In genomic region chr6:122602992-122603322, GRCm38 (mm10) we compare ENCODE assay signal across 8 mouse cellular contexts. TPM values are rescaled to one million over a fixed set of nuclear protein-coding genes. Genes with fewer than 3 reads are reported as not detected.
A peak's percentile ranks its signal among the peaks of the same experiment; 100 is the strongest.
DNase-seq lines count a peak whose midpoint lies in the region; ATAC-seq and TF ChIP-seq lines count a peak whose summit lies in the region.

No protein-coding gene starts in this region.

- H3K9ac ChIP-seq in kidney, embryonic 15.5 days = no peak overlapping the region
- H3K9ac ChIP-seq in intestine, embryonic 15.5 days = no peak overlapping the region
- no peak overlapping the region for H3K9ac ChIP-seq in midbrain, postnatal 0 days (replicated peaks; ENCODE audit: low read length, poor library complexity, severe bottlenecking)

- H3K27ac ChIP-seq in kidney, embryonic 15.5 days = peak overlapping the region; percentile 75
- H3K27ac ChIP-seq in brown adipose tissue, adult 24 weeks (replicated peaks; ENCODE audit: low read depth, low read length) = peak overlapping the region; percentile 93
- peak overlapping the region; percentile 51; the same call in 1 of the 2 replicates for H3K27ac ChIP-seq in intestine, embryonic 15.5 days
- no peak overlapping the region for H3K27ac ChIP-seq in midbrain, postnatal 0 days (ENCODE audit: low read depth, low read length)

- H3K4me2 ChIP-seq in kidney, embryonic 15.5 days = peak overlapping the region; percentile 72
- peak overlapping the region; percentile 69 for H3K4me2 ChIP-seq in intestine, embryonic 15.5 days (replicated peaks)
- H3K4me2 ChIP-seq in midbrain, postnatal 0 days (ENCODE audit: low read depth, low read length, poor library complexity, severe bottlenecking) = peak overlapping the region; percentile 62

- no peaks in the 10 kb centered on the region for H3K36me3 ChIP-seq in kidney, embryonic 15.5 days
- H3K36me3 ChIP-seq in intestine, embryonic 15.5 days = no peaks in the 10 kb centered on the region
- H3K36me3 ChIP-seq in midbrain, postnatal 0 days (ENCODE audit: insufficient read depth, low read length) = no peaks in the 10 kb centered on the region

- peak overlapping the region; percentile 52 for H3K4me3 ChIP-seq in kidney, embryonic 15.5 days (replicated peaks)
- H3K4me3 ChIP-seq in brown adipose tissue, adult 24 weeks (ENCODE audit: insufficient read depth, low read depth, low read length) = 0 out of 2 replicates have a peak overlapping the region, but pooled peaks have one; percentile 75
- H3K4me3 ChIP-seq in intestine, embryonic 15.5 days (replicated peaks) = peak overlapping the region; percentile 42; the same call in 1 of the 2 replicates
- H3K4me3 ChIP-seq in midbrain, postnatal 0 days (ENCODE audit: low read depth, low read length) = peak overlapping the region; percentile 39; the same call in 1 of the 2 replicates

- H3K27me3 ChIP-seq in kidney, embryonic 15.5 days = no peaks in the 10 kb centered on the region
- no peaks in the 10 kb centered on the region for H3K27me3 ChIP-seq in intestine, embryonic 15.5 days (replicated peaks)
- no peaks in the 10 kb centered on the region for H3K27me3 ChIP-seq in midbrain, postnatal 0 days (ENCODE audit: insufficient read depth, low read length)

- no peak for DNase-seq in kidney, postnatal 10 days
- no peak for DNase-seq in midbrain, postnatal 0 days (ENCODE audit: low spot score)
- DNase-seq in adrenal gland, adult 8-10 months = no peak
- DNase-seq in spleen, adult 18-20 months = no peak
- no peak for DNase-seq in adrenal gland, adult 2 months

- ATAC-seq in kidney, embryonic 15.5 days (replicated peaks; ENCODE audit: low FRiP score) = no peak
- ATAC-seq in intestine, embryonic 15.5 days = 0 out of 2 replicates have a peak, but pooled peaks have one; percentile 27
- no peak for ATAC-seq in midbrain, postnatal 0 days (ENCODE audit: low FRiP score)

- 41% methylated on average over 1 of the region's 1 CpGs for WGBS in kidney, embryonic 15.5 days
- 11% methylated on average over 1 of the region's 1 CpGs for WGBS in intestine, embryonic 15.5 days
- 46% methylated on average over 1 of the region's 1 CpGs for WGBS in midbrain, postnatal 0 days

- no peaks in the 10 kb centered on the region for H3K9me3 ChIP-seq in kidney, embryonic 15.5 days (replicated peaks)
- H3K9me3 ChIP-seq in intestine, embryonic 15.5 days = no peaks in the 10 kb centered on the region
- no peaks in the 10 kb centered on the region for H3K9me3 ChIP-seq in midbrain, postnatal 0 days (ENCODE audit: low read length)

- no peaks in the 10 kb centered on the region for H3K4me1 ChIP-seq in kidney, embryonic 15.5 days
- H3K4me1 ChIP-seq in brown adipose tissue, adult 24 weeks (ENCODE audit: control insufficient read depth, insufficient read depth, insufficient read length, low read length) = peaks cover 8% of the 10 kb centered on the region
- H3K4me1 ChIP-seq in intestine, embryonic 15.5 days (replicated peaks) = no peaks in the 10 kb centered on the region
- H3K4me1 ChIP-seq in midbrain, postnatal 0 days (ENCODE audit: insufficient read depth, low read length) = no peaks in the 10 kb centered on the region

- TF ChIP-seq CTCF in midbrain, postnatal 0 days (IDR thresholded peaks at IDR 0.05) = no peak

RNA-seq across cellular contexts. Expression of gene Apobec1, which starts 0.7 kb away (rescaled TPM):
- 3.3 and 4.3 TPM in 2 replicates for polyA plus RNA-seq in kidney, embryonic 15.5 days (2015; fragmentation: Nextera tagmentation; extraction: Ambion mirVana)
- 14.6 and 16.9 TPM in 2 replicates for polyA plus RNA-seq in brown adipose tissue, adult 24 weeks (2012; ENCODE audit: insufficient read depth, insufficient read length, missing spikeins)
- 6.3 and 7.6 TPM in 2 replicates for polyA plus RNA-seq in intestine, embryonic 15.5 days (2015; fragmentation: Nextera tagmentation; extraction: Ambion mirVana)
- 0.88 and 0.90 TPM in 2 replicates for total RNA-seq in midbrain, postnatal 0 days (2014; rRNA removed)
- 1.7 and 2.1 TPM in 2 replicates for polyA plus RNA-seq in midbrain, postnatal 0 days (2015; fragmentation: Nextera tagmentation; extraction: Ambion mirVana)
- 10 to 100 TPM; 13.4 to 29.5 (median 19.3) TPM for total RNA-seq in adrenal gland, adult 8-10 months (2022)
- 10 to 100 TPM; 11.7 to 13.5 TPM for total RNA-seq in adrenal gland, adult 2 months (2021)
- 13.4 and 15.4 TPM in 2 replicates for polyA plus RNA-seq in adrenal gland, adult 2 months (2012; rRNA removed)

RNA-seq across cellular contexts. Expression of gene Gdf3, which starts 6.9 kb away (rescaled TPM):
- polyA plus RNA-seq in kidney, embryonic 15.5 days (2015; fragmentation: Nextera tagmentation; extraction: Ambion mirVana) = not detected in 2 replicates
- polyA plus RNA-seq in brown adipose tissue, adult 24 weeks (2012; ENCODE audit: insufficient read depth, insufficient read length, missing spikeins) = not detected in 2 replicates
- polyA plus RNA-seq in intestine, embryonic 15.5 days (2015; fragmentation: Nextera tagmentation; extraction: Ambion mirVana) = 0.10 and 0.18 TPM in 2 replicates
- not detected in 2 replicates for total RNA-seq in midbrain, postnatal 0 days (2014; rRNA removed)
- polyA plus RNA-seq in midbrain, postnatal 0 days (2015; fragmentation: Nextera tagmentation; extraction: Ambion mirVana) = not detected in 2 replicates
- total RNA-seq in adrenal gland, adult 8-10 months (2022) = under 1 TPM; 0.14 to 0.48 (median 0.24) TPM
- total RNA-seq in adrenal gland, adult 2 months (2021) = not detected
- 0.04 and 0.08 TPM in 2 replicates for polyA plus RNA-seq in adrenal gland, adult 2 months (2012; rRNA removed)

RNA-seq across cellular contexts. Expression of gene Dppa3, which starts 23.3 kb away (rescaled TPM):
- not detected in 2 replicates for polyA plus RNA-seq in kidney, embryonic 15.5 days (2015; fragmentation: Nextera tagmentation; extraction: Ambion mirVana)
- polyA plus RNA-seq in brown adipose tissue, adult 24 weeks (2012; ENCODE audit: insufficient read depth, insufficient read length, missing spikeins) = not detected in 2 replicates
- not detected in 2 replicates for polyA plus RNA-seq in intestine, embryonic 15.5 days (2015; fragmentation: Nextera tagmentation; extraction: Ambion mirVana)
- total RNA-seq in midbrain, postnatal 0 days (2014; rRNA removed) = not detected in 2 replicates
- polyA plus RNA-seq in midbrain, postnatal 0 days (2015; fragmentation: Nextera tagmentation; extraction: Ambion mirVana) = not detected in 2 replicates
- total RNA-seq in adrenal gland, adult 8-10 months (2022) = not detected
- not detected for total RNA-seq in adrenal gland, adult 2 months (2021)
- polyA plus RNA-seq in adrenal gland, adult 2 months (2012; rRNA removed) = not detected in 2 replicates

RNA-seq across cellular contexts. Expression of gene Aicda, which starts 49.4 kb away (rescaled TPM):
- not detected in 2 replicates for polyA plus RNA-seq in kidney, embryonic 15.5 days (2015; fragmentation: Nextera tagmentation; extraction: Ambion mirVana)
- polyA plus RNA-seq in brown adipose tissue, adult 24 weeks (2012; ENCODE audit: insufficient read depth, insufficient read length, missing spikeins) = not detected in 2 replicates
- polyA plus RNA-seq in intestine, embryonic 15.5 days (2015; fragmentation: Nextera tagmentation; extraction: Ambion mirVana) = not detected in 2 replicates
- 0.11 and 1.3 TPM in 2 replicates for total RNA-seq in midbrain, postnatal 0 days (2014; rRNA removed)
- polyA plus RNA-seq in midbrain, postnatal 0 days (2015; fragmentation: Nextera tagmentation; extraction: Ambion mirVana) = 0.49 and 0.53 TPM in 2 replicates
- not detected for total RNA-seq in adrenal gland, adult 8-10 months (2022)
- not detected for total RNA-seq in adrenal gland, adult 2 months (2021)
- not detected in 2 replicates for polyA plus RNA-seq in adrenal gland, adult 2 months (2012; rRNA removed)
